Mouse (Mus musculus) kidney, adult 2 months (tissue): ENCODE measurements around the gene Eif3d.

Experiments
- CTCF ChIP-seq: fragments of 200-500 bp; conservative IDR thresholded peaks from 2 replicates; pipeline ENCODE4 v1.5.1; 2011; ENCODE audit warnings: low read depth, mild to moderate bottlenecking, control low read depth, low read length, moderate library complexity, mixed read lengths; ENCODE audit not compliant: insufficient read depth, insufficient read length
- POLR2A ChIP-seq: fragments of 200-500 bp; IDR thresholded peaks from one replicate; pipeline ENCODE4 v1.6.1; 2011; ENCODE audit warnings: low read depth, low read length, control low read depth

GRCm38 (mm10) chr15:77954362-77954761 is 16.3 kb downstream of the Eif3d start:
- TF ChIP-seq CTCF (no peak), POLR2A (no peak)
